ENCODE assay signal across 20 mouse cellular contexts in genomic region chr5:82664121-82664520, GRCm38 (mm10).
"Had no signal": no experiment of that assay in that cellular context is flagged by ENCODE, and none has a peak within 500 bp of the region (broad histone marks: within the 10 kb centered on the region; RNA-seq: fewer than 3 reads in every experiment).

No protein-coding gene starts in this region.

- H3K4me3 ChIP-seq: heart, adult 2 months; heart, embryonic 13.5 days; heart, embryonic 15.5 days; hindbrain, embryonic 13.5 days; hindbrain, embryonic 15.5 days; kidney, embryonic 15.5 days; limb, embryonic 13.5 days; limb, embryonic 15.5 days; liver, embryonic 12.5 days had no signal

- DNase-seq: gastrocnemius, postnatal 14 days; gastrocnemius, postnatal 36 days; heart, adult 11 months; heart, adult 2 months; heart, postnatal 14 days; heart, postnatal 36 days; layer of hippocampus, adult 9-11 months; layer of hippocampus, postnatal 36 days; left cerebral cortex, postnatal 4 days; lung, adult 18-20 months had no signal

- H3K4me1 ChIP-seq: heart, embryonic 13.5 days; heart, embryonic 15.5 days; hindbrain, embryonic 13.5 days; hindbrain, embryonic 15.5 days; kidney, embryonic 15.5 days; limb, embryonic 13.5 days; limb, embryonic 15.5 days; liver, embryonic 12.5 days had no signal

- H3K36me3 ChIP-seq: heart, embryonic 13.5 days; heart, embryonic 15.5 days; hindbrain, embryonic 13.5 days; hindbrain, embryonic 15.5 days; kidney, embryonic 15.5 days; limb, embryonic 13.5 days; limb, embryonic 15.5 days; liver, embryonic 12.5 days had no signal

- H3K27ac ChIP-seq: heart, adult 2 months; heart, embryonic 13.5 days; heart, embryonic 15.5 days; hindbrain, embryonic 13.5 days; hindbrain, embryonic 15.5 days; hindbrain, postnatal 0 days; kidney, embryonic 15.5 days; limb, embryonic 13.5 days; limb, embryonic 15.5 days; liver, embryonic 12.5 days; liver, embryonic 14.5 days had no signal

- H3K27me3 ChIP-seq: heart, embryonic 13.5 days; heart, embryonic 15.5 days; hindbrain, embryonic 13.5 days; hindbrain, embryonic 15.5 days; kidney, embryonic 15.5 days; limb, embryonic 13.5 days; limb, embryonic 15.5 days; liver, embryonic 12.5 days had no signal
